Mouse (Mus musculus) heart, embryonic 16.5 days (tissue): Measurements from ENCODE around the gene Cd69. TPM values are rescaled to one million over a fixed set of nuclear protein-coding genes. Genes with fewer than 3 reads are reported as not detected.

Experiments used
- ATAC-seq: fragments of 200-750 bp; cut with Nextera tagmentation; replicated peaks from 2 replicates; pipeline ENCODE4 v1.8.0; 2017; ENCODE audit warnings: moderate number of reproducible peaks; ENCODE audit not compliant: insufficient read depth, low FRiP score; ENCODE audit errors: extremely low read depth
- H3K27ac ChIP-seq: fragments of 300-500 bp; sonication (generic); 2 replicates; pipeline ENCODE4 v1.5.1; 2014; ENCODE audit warnings: mild to moderate bottlenecking, low read length, control low read depth, moderate library complexity
- H3K27me3 ChIP-seq: fragments of 300-500 bp; sonication (generic); 2 replicates; pipeline ENCODE4 v1.6.1; 2014; ENCODE audit warnings: low read length, mixed read lengths; ENCODE audit not compliant: control insufficient read depth, insufficient read depth
- H3K36me3 ChIP-seq: fragments of 300-500 bp; sonication (generic); 2 replicates; pipeline ENCODE4 v1.6.1; 2014; ENCODE audit not compliant: control insufficient read depth, insufficient read depth
- H3K4me1 ChIP-seq: fragments of 300-500 bp; sonication (generic); 2 replicates; pipeline ENCODE4 v1.6.1; 2014; ENCODE audit warnings: low read length, mixed read lengths; ENCODE audit not compliant: control insufficient read depth, insufficient read depth
- H3K4me2 ChIP-seq: fragments of 300-500 bp; sonication (generic); 2 replicates; pipeline ENCODE4 v1.6.1; 2014; ENCODE audit warnings: low read depth, mild to moderate bottlenecking, control low read depth, low read length
- H3K4me3 ChIP-seq: fragments of 300-500 bp; sonication (generic); 2 replicates; pipeline ENCODE4 v1.5.1; 2014; ENCODE audit warnings: mild to moderate bottlenecking, control low read depth, low read length
- H3K9ac ChIP-seq: fragments of 300-500 bp; sonication (generic); 2 replicates; pipeline ENCODE4 v1.6.1; 2014; ENCODE audit warnings: low read length, control low read depth
- H3K9me3 ChIP-seq: fragments of 300-500 bp; sonication (generic); replicated peaks from 2 replicates; pipeline ENCODE4 v1.6.1; 2016; ENCODE audit warnings: low read length; ENCODE audit not compliant: control insufficient read depth
- WGBS: fragments of 180-500 bp; shearing (Covaris S2); extraction: QIAGEN DNeasy Blood & Tissue Kit; methylation state at CpG from one replicate; pipeline ENCODE4 v1.1.7; 2014; 5-methylcytosine and 5-hydroxymethylcytosine counted together
- polyA plus RNA-seq: library from polyadenylated mRNA; unstranded; fragments of >200 nt; fragmentation: Nextera tagmentation; extraction: Ambion mirVana; gene quantifications from 2 replicates; pipeline ENCODE4 v1.2.1, GENCODE M21; 2015

The Cd69 gene
- polyA plus RNA-seq, 1 experiment from 2014 or later = 0.53 TPM

GRCm38 (mm10) chr6:129222188-129222800 lies 52.9 kb downstream of the Cd69 start:
- Histone ChIP-seq H3K4me3 (no peak overlapping the region), H3K9ac (no peak overlapping the region), H3K4me1 (peaks cover 2% of the 10 kb centered on the region; the same call in 1 of the 2 replicates), H3K4me2 (no peak overlapping the region), H3K27ac (no peak overlapping the region), H3K9me3 (no peaks in the 10 kb centered on the region), H3K36me3 (no peaks in the 10 kb centered on the region), H3K27me3 (no peaks in the 10 kb centered on the region)
- no peak for ATAC-seq
- 75% methylated on average over 3 of the region's 3 CpGs for WGBS

- Histone ChIP-seq H3K9me3 (no peaks in the 10 kb centered on the region), H3K36me3 (no peaks in the 10 kb centered on the region), H3K9ac (no peak overlapping the region), H3K27me3 (no peaks in the 10 kb centered on the region), H3K4me3 (no peak overlapping the region), H3K27ac (no peak overlapping the region), H3K4me1 (peaks cover 2% of the 10 kb centered on the region; the same call in 1 of the 2 replicates), H3K4me2 (no peak overlapping the region)
- no peak for ATAC-seq
- 75% methylated on average over 1 of the region's 1 CpGs for WGBS
Observed at GRCm38 (mm10) chr6:129221053-129221452, 54.2 kb downstream of the Cd69 start.

GRCm38 (mm10) chr6:129219897-129220517 lies 55.2 kb downstream of the Cd69 start:
- no peak overlapping the region for H3K9ac ChIP-seq
- H3K27ac ChIP-seq = no peak overlapping the region
- H3K4me2 ChIP-seq = no peak overlapping the region
- 45% methylated on average over 3 of the region's 3 CpGs for WGBS
- H3K4me3 ChIP-seq = no peak overlapping the region
- ATAC-seq = no peak
- no peaks in the 10 kb centered on the region for H3K36me3 ChIP-seq
- H3K4me1 ChIP-seq = peaks cover 8% of the 10 kb centered on the region; the same call in 1 of the 2 replicates
- no peaks in the 10 kb centered on the region for H3K27me3 ChIP-seq
- H3K9me3 ChIP-seq = no peaks in the 10 kb centered on the region

- H3K4me2 ChIP-seq = no peak overlapping the region
- no peak overlapping the region for H3K27ac ChIP-seq
- no peaks in the 10 kb centered on the region for H3K27me3 ChIP-seq
- no peak for ATAC-seq
- H3K4me1 ChIP-seq = peaks cover 6% of the 10 kb centered on the region; the same call in 1 of the 2 replicates
- no peaks in the 10 kb centered on the region for H3K36me3 ChIP-seq
- 76% methylated on average over 5 of the region's 5 CpGs for WGBS
- no peak overlapping the region for H3K4me3 ChIP-seq
- H3K9me3 ChIP-seq = no peaks in the 10 kb centered on the region
- no peak overlapping the region for H3K9ac ChIP-seq
Observed at GRCm38 (mm10) chr6:129218191-129218696, 57.0 kb downstream of the Cd69 start.

Other genes starting within 250 kb of the Cd69 start
- gene Klrb1f, start 229.5 kb downstream of the Cd69 start, polyA plus RNA-seq = 0.54 and 0.55 TPM in 2 replicates
- gene Clec2e, start 174.5 kb downstream of the Cd69 start, polyA plus RNA-seq = 0.24 TPM in 1 of 2 replicates, not detected in the other
- 0.56 and 0.98 TPM in 2 replicates for gene Clec2d, start 94.8 kb downstream of the Cd69 start, polyA plus RNA-seq
- not detected in 2 replicates for gene 4922502D21Rik, start 56.4 kb upstream of the Cd69 start, polyA plus RNA-seq
- gene Clec12a, start 67.3 kb upstream of the Cd69 start, polyA plus RNA-seq = 1.1 and 1.3 TPM in 2 replicates
- 0.12 and 0.21 TPM in 2 replicates for gene Clec12b, start 110.4 kb upstream of the Cd69 start, polyA plus RNA-seq
- 3.9 and 4.7 TPM in 2 replicates for gene Clec1b, start 121.9 kb upstream of the Cd69 start, polyA plus RNA-seq
- gene Clec9a, start 133.4 kb upstream of the Cd69 start, polyA plus RNA-seq = 0.39 and 0.45 TPM in 2 replicates
- gene Clec1a, start 176.6 kb upstream of the Cd69 start, polyA plus RNA-seq = 6.2 and 8.6 TPM in 2 replicates
- 0.30 and 0.39 TPM in 2 replicates for gene Olr1, start 231.7 kb upstream of the Cd69 start, polyA plus RNA-seq
- 0.05 TPM in 1 of 2 replicates, not detected in the other for gene Tmem52b, start 237.1 kb upstream of the Cd69 start, polyA plus RNA-seq